Mouse (Mus musculus): Measurements from ENCODE around the gene Scgb3a1. TPM values are rescaled to one million over a fixed set of nuclear protein-coding genes. Genes with fewer than 3 reads are reported as not detected.

Gene Scgb3a1
- not detected for total RNA-seq (2021)
- long read RNA-seq, experiment 1, result 0 reads
- long read RNA-seq, experiment 2, result 0 reads

DNA sequence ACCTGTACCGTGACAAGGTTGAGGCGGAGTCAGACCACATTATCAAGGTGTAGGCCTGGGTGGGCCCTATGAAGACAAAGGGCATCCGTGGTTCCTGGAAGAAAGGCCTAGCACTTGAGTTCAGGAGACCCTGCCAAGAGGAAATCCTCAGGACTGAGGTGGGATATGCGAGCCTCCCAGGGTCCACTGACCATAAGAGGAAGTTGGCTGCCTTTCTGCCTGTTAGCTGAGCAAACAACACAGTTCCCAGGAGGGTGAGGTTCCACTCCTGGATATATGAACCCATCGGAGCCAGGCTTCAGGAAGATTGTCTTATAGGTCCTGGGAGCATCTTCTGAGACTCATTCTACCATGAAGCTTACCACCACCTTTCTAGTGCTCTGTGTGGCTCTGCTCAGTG is at the start of gene Scgb3a1:
Gene Scgb3a1, plus strand, starts transcription at position 301 of the 400 bp plus-strand sequence.
- no peak within 1 kb of the TSS for H3K4me3 ChIP-seq
- TF ChIP-seq CTCF (IDR thresholded peaks at IDR 0.05), result no peak
- intact Hi-C loops (cut with DNase I), result no loop called here
- no peak for DNase-seq
- H3K27ac ChIP-seq, result no peak within 1 kb of the TSS

DNA sequence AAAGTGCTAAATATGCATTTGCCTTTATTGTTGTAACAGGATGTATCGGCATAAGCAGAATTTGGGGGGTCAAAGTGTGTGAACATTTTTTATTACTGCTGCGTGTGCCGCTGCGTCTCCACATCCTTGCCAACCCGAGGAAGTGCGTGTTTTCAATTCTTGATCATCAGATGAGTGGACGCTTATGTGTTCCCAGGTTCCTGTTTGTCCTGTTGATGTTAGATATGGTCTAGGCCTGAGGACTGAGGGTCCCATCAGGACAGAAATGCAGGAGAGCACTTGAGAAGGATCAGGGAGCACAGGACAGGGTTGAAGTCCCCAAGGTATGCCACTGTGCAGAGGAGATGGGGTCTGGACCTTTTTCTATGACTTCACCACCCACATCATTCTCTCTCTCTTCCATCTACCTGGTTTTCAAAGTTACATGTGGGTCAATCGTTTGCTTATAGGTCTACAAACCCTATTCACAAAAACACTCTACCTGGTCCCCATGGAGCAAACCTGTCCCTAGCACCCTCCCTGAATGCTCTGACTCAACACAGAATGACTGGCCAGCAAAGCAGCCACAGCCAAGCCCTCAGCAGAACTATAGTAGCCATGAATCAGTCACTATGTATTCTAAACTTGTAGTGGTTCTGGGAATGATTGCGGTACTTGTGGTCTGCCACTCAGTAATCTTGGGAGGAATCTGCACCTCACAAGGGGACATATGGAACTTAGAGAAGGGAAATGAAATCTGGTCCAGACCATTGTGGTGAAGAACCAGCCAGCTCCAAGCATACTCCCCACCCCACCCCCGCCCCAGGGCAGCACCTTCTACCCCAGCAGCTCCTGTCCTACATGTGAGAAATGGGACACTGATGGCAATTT is 47.3 kb upstream of the Scgb3a1 start:
- Histone ChIP-seq H3K27ac (no peak overlapping the region), H3K4me3 (no peak overlapping the region)
- no peak for TF ChIP-seq CTCF (IDR thresholded peaks at IDR 0.05)
- no peak for DNase-seq
- intact Hi-C loops (cut with DNase I), result no loop called here

- intact Hi-C loops (cut with DNase I), result no loop called here
- DNase-seq, result no peak
- no peak for TF ChIP-seq CTCF (IDR thresholded peaks at IDR 0.05)
Measured at GRCm38 (mm10) chr11:49618476-49618875, 44.9 kb upstream of the Scgb3a1 start.

GRCm38 (mm10) chr11:49621953-49622352 is 41.5 kb upstream of the Scgb3a1 start:
- Histone ChIP-seq H3K4me3 (no peak overlapping the region), H3K27ac (no peak overlapping the region)
- TF ChIP-seq CTCF (IDR thresholded peaks at IDR 0.05), result no peak
- intact Hi-C loops (cut with DNase I), result no loop called here
- no peak for DNase-seq

More at GRCm38 (mm10) chr11:49618476-49618875, 44.9 kb upstream of the Scgb3a1 start:
- H3K4me3 ChIP-seq, result no peak overlapping the region
- H3K27ac ChIP-seq, result no peak overlapping the region

DNA sequence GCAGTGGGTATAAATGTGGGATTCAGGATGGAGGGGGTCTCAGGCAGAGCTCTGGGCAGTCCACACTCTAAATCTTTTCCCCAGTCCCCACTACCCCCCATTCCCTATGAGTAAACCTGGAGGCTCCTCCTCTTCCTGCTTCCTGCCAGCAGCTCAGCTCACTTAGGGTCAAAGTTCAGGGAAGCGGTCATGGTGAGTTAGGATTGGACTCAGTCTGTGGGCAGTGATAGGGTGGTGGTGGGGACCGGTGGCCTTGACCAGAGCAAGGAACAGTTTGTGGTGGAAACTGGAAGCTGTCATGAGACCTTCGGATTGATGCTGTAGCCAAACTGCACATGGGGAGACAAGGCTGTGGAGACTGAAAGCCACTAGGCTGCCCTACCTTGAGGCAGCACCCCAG is 39.3 kb upstream of the Scgb3a1 start:
- Histone ChIP-seq H3K27ac (no peak overlapping the region), H3K4me3 (no peak overlapping the region)
- no peak for TF ChIP-seq CTCF (IDR thresholded peaks at IDR 0.05)
- DNase-seq, result no peak
- intact Hi-C loops (cut with DNase I), result no loop called here

DNA sequence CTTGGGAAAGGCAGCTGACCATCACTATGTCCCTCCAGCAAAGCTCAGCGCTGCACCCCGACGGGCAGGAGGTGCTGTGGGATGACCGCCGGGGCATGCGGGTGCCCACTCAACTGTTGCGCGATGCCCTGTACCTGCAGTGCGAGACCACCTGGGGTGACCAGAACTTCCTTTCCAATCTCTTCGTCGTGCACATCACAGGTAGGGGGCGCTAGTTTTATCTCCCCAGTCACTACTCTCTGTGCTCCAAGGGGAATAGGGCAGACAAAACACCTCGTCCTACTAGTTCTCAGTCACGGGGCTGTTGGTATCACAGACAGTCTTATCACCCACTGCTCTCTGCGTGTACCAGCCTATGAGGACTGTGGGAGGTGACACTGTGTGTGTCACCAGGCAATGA is 37.5 kb upstream of the Scgb3a1 start:
- no peak; the same call in 1 of the 2 replicates for TF ChIP-seq CTCF (IDR thresholded peaks at IDR 0.05)
- no peak for DNase-seq
- H3K27ac ChIP-seq, result no peak overlapping the region
- intact Hi-C loops (cut with DNase I), result no loop called here
- H3K4me3 ChIP-seq, result no peak overlapping the region

- no peak for DNase-seq
- H3K27ac ChIP-seq, result no peak overlapping the region
- no peak overlapping the region for H3K4me3 ChIP-seq
- TF ChIP-seq CTCF (IDR thresholded peaks at IDR 0.05), result no peak
- intact Hi-C loops (cut with DNase I), result no loop called here
Measured at GRCm38 (mm10) chr11:49626748-49627147, 36.7 kb upstream of the Scgb3a1 start.

DNA sequence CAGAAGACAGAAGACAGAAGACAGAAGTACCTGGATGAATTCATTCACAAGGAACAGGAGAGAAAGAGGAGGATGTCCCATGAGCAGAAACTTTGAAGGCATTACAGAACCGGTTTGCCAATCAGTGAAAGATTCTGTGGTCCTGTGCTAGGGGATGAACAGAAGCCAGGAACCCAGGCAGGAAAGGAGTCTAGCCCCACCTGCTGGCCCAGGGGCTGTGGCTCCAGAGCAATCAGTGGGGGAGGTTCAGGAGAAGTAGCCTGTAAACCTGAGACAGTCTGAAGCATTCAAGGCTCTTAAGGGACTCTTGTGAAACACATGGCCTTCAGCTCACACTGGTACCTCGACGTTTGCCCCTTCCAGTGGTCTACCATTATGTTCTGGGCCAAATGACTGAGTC is 32.3 kb upstream of the Scgb3a1 start:
- no peak for DNase-seq
- no peak overlapping the region for H3K4me3 ChIP-seq
- TF ChIP-seq CTCF (IDR thresholded peaks at IDR 0.05), result peak; percentile 62
- no peak overlapping the region for H3K27ac ChIP-seq
- intact Hi-C loops (cut with DNase I), result no loop called here

GRCm38 (mm10) chr11:49632256-49632655 is 31.2 kb upstream of the Scgb3a1 start:
- DNase-seq, result no peak
- no peak for TF ChIP-seq CTCF (IDR thresholded peaks at IDR 0.05)
- intact Hi-C loops (cut with DNase I), result no loop called here
- H3K27ac ChIP-seq, result peak overlapping the region; percentile 48; the same call in 1 of the 2 replicates
- H3K4me3 ChIP-seq, result no peak overlapping the region

GRCm38 (mm10) chr11:49634101-49634500 is 29.3 kb upstream of the Scgb3a1 start:
- intact Hi-C loops (cut with DNase I), result no loop called here
- no peak for DNase-seq
- Histone ChIP-seq H3K27ac (no peak overlapping the region), H3K4me3 (no peak overlapping the region)
- no peak for TF ChIP-seq CTCF (IDR thresholded peaks at IDR 0.05)

DNA sequence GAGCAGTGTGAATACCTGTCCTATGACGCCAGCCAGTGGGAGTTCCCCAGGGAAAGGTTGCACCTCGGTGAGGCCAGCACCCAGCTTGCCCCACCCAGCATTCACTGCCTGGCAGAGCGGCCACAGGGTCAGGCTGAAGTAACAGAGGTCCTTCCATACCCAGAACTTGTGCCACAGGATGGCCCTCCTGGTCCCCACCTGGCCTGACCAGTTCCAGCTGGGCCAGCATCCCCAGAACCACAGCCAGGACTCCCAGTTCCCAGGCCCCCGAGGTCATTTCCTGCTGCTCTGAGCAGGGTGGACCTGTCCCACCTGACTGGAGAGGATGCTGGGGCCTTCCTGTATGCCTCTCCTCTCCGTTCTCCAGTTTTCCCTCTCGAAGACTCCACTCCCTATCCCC is 27.7 kb upstream of the Scgb3a1 start:
- Histone ChIP-seq H3K27ac (no peak overlapping the region), H3K4me3 (no peak overlapping the region)
- TF ChIP-seq CTCF (IDR thresholded peaks at IDR 0.05), result no peak
- DNase-seq, result no peak
- intact Hi-C loops (cut with DNase I), result no loop called here

DNA sequence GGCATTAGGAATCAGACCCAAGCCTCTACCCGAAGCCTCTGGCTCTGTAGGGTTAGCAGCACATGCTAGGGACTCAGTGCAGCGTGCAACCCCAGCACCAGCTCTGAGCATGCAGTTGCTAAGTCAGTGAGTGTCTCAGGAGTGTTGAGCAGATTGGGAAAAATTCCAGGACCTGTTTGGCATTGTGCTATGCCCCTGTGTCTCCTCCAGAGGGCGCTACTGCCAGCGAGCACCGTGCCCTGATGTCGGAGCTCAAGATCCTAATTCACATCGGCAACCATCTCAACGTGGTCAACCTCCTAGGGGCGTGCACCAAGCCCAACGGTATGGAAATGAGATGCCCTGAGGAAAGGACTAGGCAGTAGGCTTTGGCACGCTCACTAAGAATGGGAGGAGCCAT is 27.0 kb upstream of the Scgb3a1 start:
- DNase-seq, result no peak
- Histone ChIP-seq H3K27ac (no peak overlapping the region), H3K4me3 (no peak overlapping the region)
- TF ChIP-seq CTCF (IDR thresholded peaks at IDR 0.05), result peak; percentile 51
- intact Hi-C loops (cut with DNase I), result no loop called here

- H3K4me3 ChIP-seq, result no peak overlapping the region
- no peak for DNase-seq
- H3K27ac ChIP-seq, result no peak overlapping the region
- no peak for TF ChIP-seq CTCF (IDR thresholded peaks at IDR 0.05)
- intact Hi-C loops (cut with DNase I), result no loop called here
Measured at GRCm38 (mm10) chr11:49645677-49646076, 17.7 kb upstream of the Scgb3a1 start.
